Mouse (Mus musculus) CH12.LX (cell line): ENCODE measurements around the gene Polr2a. TPM values are rescaled to one million over a fixed set of nuclear protein-coding genes. Genes with fewer than 3 reads are reported as not detected.

ENCODE experiments used
- DNase-seq: peaks from one replicate; pipeline ENCODE4 v3.0.0-alpha.2; 2013; ENCODE audit errors: extremely low read depth
- H3K27ac ChIP-seq: 2 replicates; pipeline ENCODE4 v1.5.1; 2012; ENCODE audit warnings: low read depth, mild to moderate bottlenecking, control low read depth, moderate library complexity; ENCODE audit not compliant: insufficient read depth
- H3K27me3 ChIP-seq: replicated peaks from 2 replicates; pipeline ENCODE3; 2012; ENCODE audit warnings: inconsistent platforms
- H3K36me3 ChIP-seq, 2 experiments: replicated peaks in 1 of 2; 2 replicates each; pipeline versions ENCODE3 to v1.6.1; 2012; ENCODE audit warnings: inconsistent platforms in 1 of 2, low read length in 1 of 2, mild to moderate bottlenecking in 1 of 2, mixed read lengths in 1 of 2, moderate library complexity in 1 of 2; ENCODE audit not compliant: control insufficient read depth in 1 of 2, insufficient read depth in 1 of 2
- H3K4me1 ChIP-seq, 2 experiments: 2 replicates each; pipeline ENCODE4 v1.6.1; 2012; ENCODE audit warnings: inconsistent platforms in 1 of 2, moderate library complexity in 1 of 2; ENCODE audit not compliant: insufficient read depth in 2 of 2, control insufficient read depth in 1 of 2
- H3K4me2 ChIP-seq: 2 replicates; pipeline ENCODE4 v1.6.1; 2012; ENCODE audit warnings: low read depth, mild to moderate bottlenecking, control low read depth; ENCODE audit not compliant: poor library complexity, insufficient read depth, severe bottlenecking
- H3K4me3 ChIP-seq, 3 experiments: fragments of 150-350 bp in 1 of 3; sonication (generic) in 1 of 3; replicated peaks in 1 of 3; 2 replicates each; pipeline versions ENCODE3 to v1.5.1; 2011 to 2012; ENCODE audit warnings: low read depth in 2 of 3, low read length in 2 of 3, mild to moderate bottlenecking in 2 of 3, moderate library complexity in 2 of 3, control low read depth in 1 of 3, improper control_type of control experiment in 1 of 3, inconsistent platforms in 1 of 3, mixed read lengths in 1 of 3; ENCODE audit not compliant: poor library complexity in 1 of 3
- H3K79me2 ChIP-seq: replicated peaks from 2 replicates; pipeline ENCODE4 v1.6.1; 2012; ENCODE audit warnings: mild to moderate bottlenecking, moderate library complexity; ENCODE audit not compliant: control insufficient read depth, poor library complexity, insufficient read depth, severe bottlenecking; ENCODE audit errors: extremely low read depth
- H3K9ac ChIP-seq: 2 replicates; pipeline ENCODE4 v1.6.1; 2012; ENCODE audit warnings: low read depth, mild to moderate bottlenecking, control low read depth, moderate library complexity; ENCODE audit not compliant: insufficient read depth
- H3K9me3 ChIP-seq: replicated peaks from 2 replicates; pipeline ENCODE3; 2012; ENCODE audit warnings: low read length, inconsistent platforms, mixed read lengths
- BHLHE40 ChIP-seq: IDR thresholded peaks from 2 replicates; pipeline ENCODE4 v1.6.1; 2011; ENCODE audit warnings: mild to moderate bottlenecking, low read depth, low read length, improper control_type of control experiment
- CHD1 ChIP-seq: IDR thresholded peaks from 2 replicates; pipeline ENCODE4 v1.6.1; 2012; ENCODE audit warnings: low read depth, low read length, improper control_type of control experiment, inconsistent platforms
- CTCF ChIP-seq, 2 experiments: IDR thresholded peaks in 1 of 2; conservative IDR thresholded peaks in 1 of 2; 2 replicates each; pipeline ENCODE4 v1.5.1; 2011 to 2012; ENCODE audit warnings: low read depth in 2 of 2, low read length in 2 of 2, improper control_type of control experiment in 1 of 2, inconsistent platforms in 1 of 2, mild to moderate bottlenecking in 1 of 2, moderate library complexity in 1 of 2
- E2F4 ChIP-seq: IDR thresholded peaks from 2 replicates; pipeline ENCODE4 v1.6.1; 2011; ENCODE audit warnings: low read depth, low read length, improper control_type of control experiment; ENCODE audit not compliant: insufficient replicate concordance
- HCFC1 ChIP-seq: IDR thresholded peaks from 2 replicates; pipeline ENCODE4 v1.6.1; 2012; ENCODE audit warnings: low read depth, mild to moderate bottlenecking, inconsistent platforms, low read length, improper control_type of control experiment
- IRF4 ChIP-seq: IDR thresholded peaks from 2 replicates; pipeline ENCODE4 v1.6.1; 2014; ENCODE audit warnings: low read depth, mild to moderate bottlenecking, inconsistent platforms, low read length, improper control_type of control experiment
- MAFK ChIP-seq: IDR thresholded peaks from 2 replicates; pipeline ENCODE4 v1.6.1; 2011; ENCODE audit warnings: low read length, improper control_type of control experiment; ENCODE audit not compliant: insufficient replicate concordance
- MAX ChIP-seq: IDR thresholded peaks from 2 replicates; pipeline ENCODE4 v1.6.1; 2011; ENCODE audit warnings: low read length, improper control_type of control experiment
- MAZ ChIP-seq: IDR thresholded peaks from 2 replicates; pipeline ENCODE4 v1.6.1; 2012; ENCODE audit warnings: low read depth, mild to moderate bottlenecking, inconsistent platforms, low read length, improper control_type of control experiment, moderate library complexity
- MEF2A ChIP-seq: IDR thresholded peaks from 2 replicates; pipeline ENCODE4 v1.6.1; 2014; ENCODE audit warnings: low read depth, mild to moderate bottlenecking, inconsistent platforms, low read length, improper control_type of control experiment, borderline replicate concordance
- NELFE ChIP-seq: IDR thresholded peaks from 2 replicates; pipeline ENCODE4 v1.6.1; 2011; ENCODE audit warnings: low read depth, low read length, improper control_type of control experiment
- PAX5 ChIP-seq: IDR thresholded peaks from 2 replicates; pipeline ENCODE4 v1.6.1; 2012; ENCODE audit warnings: low read length, inconsistent platforms, mixed read lengths
- POLR2A ChIP-seq: IDR thresholded peaks from 2 replicates; pipeline ENCODE4 v1.6.1; 2011; ENCODE audit warnings: low read depth, mild to moderate bottlenecking, improper control_type of control experiment, low read length
- RAD21 ChIP-seq: IDR thresholded peaks from 2 replicates; pipeline ENCODE4 v1.6.1; 2011; ENCODE audit warnings: low read depth, mild to moderate bottlenecking, low read length, improper control_type of control experiment, moderate library complexity
- SMC3 ChIP-seq: IDR thresholded peaks from 2 replicates; pipeline ENCODE4 v1.6.1; 2011; ENCODE audit warnings: low read depth, low read length, improper control_type of control experiment
- TBP ChIP-seq: conservative IDR thresholded peaks from 2 replicates; pipeline ENCODE4 v1.6.1; 2011; ENCODE audit warnings: low read depth, low read length, improper control_type of control experiment
- TCF12 ChIP-seq: IDR thresholded peaks from 2 replicates; pipeline ENCODE4 v1.6.1; 2014; ENCODE audit warnings: low read depth, mild to moderate bottlenecking, inconsistent platforms, low read length, improper control_type of control experiment
- UBTF ChIP-seq: IDR thresholded peaks from 2 replicates; pipeline ENCODE4 v1.6.1; 2012; ENCODE audit warnings: low read depth, mild to moderate bottlenecking, inconsistent platforms, low read length, improper control_type of control experiment, moderate library complexity
- USF2 ChIP-seq: conservative IDR thresholded peaks from 2 replicates; pipeline ENCODE4 v1.6.1; 2011; ENCODE audit warnings: low read depth, low read length, improper control_type of control experiment
- dilution Hi-C: fragments of 300-500 bp; cut with MboI; formaldehyde crosslinking; loops from 2 replicates; pipeline ENCODE4 v1.14.3; 2020; ENCODE audit warnings: low sequenced_read_pairs; ENCODE audit not compliant: extremely low pct_unique_long_range_greater_than_20kb, extremely low pct_ligation_motif_present
- in situ Hi-C: fragments of 300-500 bp; cut with MboI; formaldehyde crosslinking; loops from 3 replicates; pipeline ENCODE4 v1.14.3; 2019; ENCODE audit warnings: low sequenced_read_pairs, low pct_ligation_motif_present, low pct_unique_long_range_greater_than_20kb, mixed read lengths
- polyA plus RNA-seq: library from polyadenylated mRNA; unstranded; fragments of >175 nt; gene quantifications from 2 replicates; pipeline ENCODE4 v1.2.1, GENCODE M21; 2012; ENCODE audit warnings: low read depth; ENCODE audit not compliant: insufficient read length
- total RNA-seq, 2 experiments: library from RNA; depleted of rRNA; stranded (reverse); fragments of 300-350 nt in 1 of 2; fragments of >200 nt in 1 of 2; gene quantifications; 2 replicates each; pipeline ENCODE4 v1.2.3; 2012 to 2014

Polr2a gene
- total and polyA plus RNA-seq, 3 experiments = 14.8 to 162 (median 45.0) TPM

- H3K27me3 ChIP-seq = no peaks in the 10 kb centered on the region
- no peak overlapping the region for H3K4me3 ChIP-seq
- no peak for DNase-seq
- in situ Hi-C loops (loop anchor here (10.0 kb wide), 1 partner anchor 58 kb away; no protein-coding TSS in a partner anchor), dilution Hi-C loops (no loop called here)
- H3K27ac ChIP-seq = no peak overlapping the region
- no peaks in the 10 kb centered on the region for H3K9me3 ChIP-seq
- no peaks in the 10 kb centered on the region for H3K36me3 ChIP-seq
- H3K79me2 ChIP-seq = no peaks in the 10 kb centered on the region
- no peak overlapping the region for H3K9ac ChIP-seq
- TF ChIP-seq TBP = no peak
- no peak for TF ChIP-seq PAX5
- H3K4me1 ChIP-seq = peaks cover 4 to 29% of the 10 kb centered on the region in 2 experiments
- no peak overlapping the region for H3K4me2 ChIP-seq
Measured at GRCm38 (mm10) chr11:69687061-69687460, 71.4 kb downstream of the Polr2a start.

- no peak overlapping the region for H3K4me3 ChIP-seq
Measured at GRCm38 (mm10) chr11:69686377-69686776, 72.1 kb downstream of the Polr2a start.

GRCm38 (mm10) chr11:69685526-69686148, 72.8 kb downstream of the Polr2a start, which contains the start of gene Tnfsf13:
Tnfsf13 (minus strand) TSS chr11:69685784.
- no peak within 1 kb of the TSS for H3K4me3 ChIP-seq
- no peaks in the 10 kb centered on the region for H3K36me3 ChIP-seq
- H3K4me2 ChIP-seq = no peak within 1 kb of the TSS
- H3K27ac ChIP-seq = no peak within 1 kb of the TSS
- H3K4me1 ChIP-seq = peaks cover 4 to 29% of the 10 kb centered on the region in 2 experiments
- no peaks in the 10 kb centered on the region for H3K27me3 ChIP-seq
- in situ Hi-C loops = loop anchor here (10.0 kb wide), 1 partner anchor 59 kb away; no protein-coding TSS in a partner anchor
- no peak for DNase-seq
- no peak for TF ChIP-seq BHLHE40
- no peak for TF ChIP-seq MAZ
- TF ChIP-seq HCFC1 = no peak
- TF ChIP-seq, all 38 proteins: peak for 0
- Histone ChIP-seq H3K9me3 (no peaks in the 10 kb centered on the region), H3K79me2 (peaks cover 10% of the 10 kb centered on the region), H3K9ac (no peak within 1 kb of the TSS)
- dilution Hi-C loops = no loop called here

More at GRCm38 (mm10) chr11:69686377-69686776, 72.1 kb downstream of the Polr2a start:
- H3K79me2 ChIP-seq = peaks cover 3% of the 10 kb centered on the region
- no peak for DNase-seq
- in situ Hi-C loops = loop anchor here (10.0 kb wide), 1 partner anchor 58 kb away; no protein-coding TSS in a partner anchor
- TF ChIP-seq RAD21 (no peak), MEF2A (no peak), IRF4 (no peak), MAX (no peak), POLR2A (no peak), CTCF (conservative IDR thresholded peaks at IDR 0.05 in 1 of 2, IDR thresholded peaks at IDR 0.05 in 1 of 2; ENCODE audit: low read depth in 2 of 2, low read length in 2 of 2) (no peak), USF2 (no peak), HCFC1 (no peak), E2F4 (no peak), TCF12 (no peak), SMC3 (no peak), BHLHE40 (no peak), MAFK (no peak), UBTF (no peak), NELFE (no peak), CHD1 (no peak)
- dilution Hi-C loops = no loop called here
- H3K36me3 ChIP-seq = no peaks in the 10 kb centered on the region
- no peaks in the 10 kb centered on the region for H3K27me3 ChIP-seq
- H3K4me2 ChIP-seq = no peak overlapping the region
- peaks cover 4 to 29% of the 10 kb centered on the region in 2 experiments for H3K4me1 ChIP-seq
- H3K9ac ChIP-seq = no peak overlapping the region
- no peak overlapping the region for H3K27ac ChIP-seq
- H3K9me3 ChIP-seq = no peaks in the 10 kb centered on the region
